Comparison of ENCODE assay signal across 9 mouse cellular contexts in genomic region chr9:23009462-23010183, GRCm38 (mm10).
DNase-seq lines count a peak whose midpoint lies in the region; TF ChIP-seq lines count a peak whose summit lies in the region.
"Had no signal": no experiment of that assay in that cellular context is flagged by ENCODE, and none has a peak within 500 bp of the region (broad histone marks: within the 10 kb centered on the region; RNA-seq: fewer than 3 reads in every experiment).

No protein-coding gene starts in this region.

- intact Hi-C loops in left cerebral cortex, postnatal 36 days (cut with DNase I), result loop anchor here (10.0 kb wide), 1 partner anchor 305 kb away; no protein-coding TSS in a partner anchor

- peak overlapping the region; percentile 50 for H3K4me3 ChIP-seq in heart, embryonic 10.5 days

- H3K4me1 ChIP-seq in heart, embryonic 10.5 days, result peaks cover 14% of the 10 kb centered on the region

- no peak for TF ChIP-seq POLR2A in brain, embryonic 14.5 days (IDR thresholded peaks at IDR 0.05; ENCODE audit: borderline replicate concordance, extremely low read depth, insufficient read depth, insufficient read length, poor library complexity, severe bottlenecking)

- H3K27ac ChIP-seq in heart, embryonic 10.5 days, result peak overlapping the region; percentile 59

- WGBS in heart, embryonic 10.5 days, result 5% methylated on average over 24 of the region's 24 CpGs

- no peaks in the 10 kb centered on the region for H3K36me3 ChIP-seq in heart, embryonic 10.5 days

- H3K27me3 ChIP-seq in heart, embryonic 10.5 days (ENCODE audit: insufficient read depth, poor library complexity, severe bottlenecking), result 0 out of 2 replicates have a peak, but pooled peaks cover 14% of the 10 kb centered on the region
- H3K27me3 ChIP-seq: CH12.LX had no signal

- H3K9me3 ChIP-seq in heart, embryonic 10.5 days, result no peaks in the 10 kb centered on the region

- peak; percentile 80 for DNase-seq in heart, embryonic 10.5 days (ENCODE audit: low spot score)
- DNase-seq in heart, adult 18-20 months, result no peak
- DNase-seq in brain, embryonic 14.5 days (ENCODE audit: low read depth), result peak; percentile 68
- DNase-seq in heart, postnatal 4 days, result peak; percentile 24
- peak; percentile 39 for DNase-seq in mesoderm, embryonic 11.5 days (ENCODE audit: low read depth, low spot score)
- DNase-seq in Muller cell, postnatal 12 days (ENCODE audit: inconsistent ontology term), result no peak
- no peak for DNase-seq in left cerebral cortex, postnatal 36 days (ENCODE audit: low spot score in 2 of 2)
- no peak for DNase-seq in left cerebral cortex, adult 18-20 months (ENCODE audit: low spot score in 2 of 2)

- no peak for TF ChIP-seq CTCF in brain, embryonic 14.5 days (IDR thresholded peaks at IDR 0.05; ENCODE audit: borderline replicate concordance, extremely low read depth, insufficient read depth, insufficient read length)

Comparison
In these comparisons a context has a peak if more than half of its experiments do, and no peak if none do; other contexts are left out.
1. DNase-seq: peak in heart, embryonic 10.5 days (single experiment), brain, embryonic 14.5 days (single experiment), heart, postnatal 4 days (single experiment) and mesoderm, embryonic 11.5 days (single experiment); none in heart, adult 18-20 months (0 of 2), Muller cell, postnatal 12 days (single experiment), left cerebral cortex, postnatal 36 days (0 of 2) and left cerebral cortex, adult 18-20 months (0 of 2).